Mouse (Mus musculus): Measurements from ENCODE around the gene Myo15b. TPM values are rescaled to one million over a fixed set of nuclear protein-coding genes. Genes with fewer than 3 reads are reported as not detected.

Gene Myo15b
- total RNA-seq, 2 experiments from 2014 or later: 0.11 TPM; not detected in 1

DNA sequence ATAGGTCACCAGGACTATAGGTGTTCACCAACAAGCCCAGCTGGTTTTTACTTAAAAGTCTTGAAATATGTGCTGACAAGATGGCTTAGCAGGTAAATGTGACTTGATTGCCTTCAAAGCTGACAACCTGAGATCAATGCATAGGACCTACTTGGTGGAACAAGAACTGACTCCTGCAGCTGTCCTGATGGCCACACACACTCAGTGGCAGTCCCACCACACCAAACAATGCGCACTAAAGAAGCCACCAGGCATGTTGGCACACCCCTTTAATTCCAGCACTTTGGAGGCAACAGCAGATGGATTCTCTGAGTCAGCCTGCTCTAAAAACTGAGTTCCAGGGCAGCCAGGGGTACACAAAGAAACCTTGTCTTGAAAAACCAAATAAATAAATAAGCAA is 63.8 kb downstream of the Myo15b start:
- no peak for ATAC-seq (replicated peaks; ENCODE audit: low FRiP score, low TSS enrichment, poor library complexity, severe bottlenecking)

DNA sequence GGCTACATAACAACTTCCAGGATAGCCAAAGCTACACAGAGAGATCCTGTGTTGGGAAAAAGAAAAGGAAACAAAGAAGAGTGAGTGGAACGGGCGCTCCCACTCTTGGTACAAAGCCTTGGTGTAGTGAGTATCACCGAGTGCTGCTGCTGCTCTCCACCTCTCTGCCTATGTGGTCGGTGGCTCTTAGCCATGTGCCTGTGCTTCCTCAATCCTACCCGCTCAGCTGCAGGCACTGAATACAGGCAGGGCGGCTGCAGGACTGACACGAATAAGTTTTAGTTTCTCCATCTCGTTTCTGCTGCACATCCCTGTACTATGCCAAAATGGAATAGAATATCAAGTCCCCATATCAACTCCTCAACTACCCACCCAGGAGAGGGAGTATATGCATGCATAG is 70.8 kb downstream of the Myo15b start:
- ATAC-seq (replicated peaks; ENCODE audit: low FRiP score, low TSS enrichment, poor library complexity, severe bottlenecking): no peak

DNA sequence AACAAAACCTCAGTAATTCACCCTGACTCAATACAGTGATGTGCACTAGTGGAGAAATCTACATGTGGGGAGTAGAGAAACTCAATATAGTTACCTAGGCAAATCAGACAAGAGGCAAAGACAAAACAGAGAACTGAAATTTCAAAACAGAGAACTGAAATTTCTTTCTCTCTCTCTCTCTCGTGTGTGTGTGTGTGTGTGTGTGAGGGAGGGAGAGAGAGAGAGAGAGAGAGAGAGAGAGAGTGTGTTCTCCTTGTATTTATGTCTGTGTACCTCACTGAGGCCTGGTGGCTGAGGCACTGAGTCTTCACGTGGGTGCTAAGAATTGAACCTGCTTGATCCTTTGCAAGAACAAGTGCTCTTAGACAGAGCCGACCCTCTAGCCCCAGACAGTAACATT is 71.6 kb downstream of the Myo15b start:
- no peak for ATAC-seq (replicated peaks; ENCODE audit: low FRiP score, low TSS enrichment, poor library complexity, severe bottlenecking)

DNA sequence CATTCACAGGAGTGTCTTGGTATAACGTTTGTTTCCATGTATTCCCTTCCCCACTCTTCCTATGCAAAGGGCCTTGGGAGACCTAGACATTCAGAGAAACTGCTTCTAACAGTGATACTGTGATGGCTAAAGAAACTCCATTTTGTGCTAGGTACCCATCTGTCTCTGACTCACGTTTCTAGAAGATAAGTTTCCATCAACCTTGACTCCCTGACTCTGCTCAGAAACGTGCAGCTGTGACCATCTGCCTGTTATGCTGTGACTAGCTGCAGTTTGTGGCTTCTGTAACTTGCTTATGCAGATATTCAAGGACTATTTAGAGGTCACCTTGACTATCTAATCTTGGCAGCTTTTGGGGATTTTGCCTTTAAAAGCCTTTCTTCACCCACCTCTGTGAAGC is 73.0 kb downstream of the Myo15b start:
- no peak for ATAC-seq (replicated peaks; ENCODE audit: low FRiP score, low TSS enrichment, poor library complexity, severe bottlenecking)

DNA sequence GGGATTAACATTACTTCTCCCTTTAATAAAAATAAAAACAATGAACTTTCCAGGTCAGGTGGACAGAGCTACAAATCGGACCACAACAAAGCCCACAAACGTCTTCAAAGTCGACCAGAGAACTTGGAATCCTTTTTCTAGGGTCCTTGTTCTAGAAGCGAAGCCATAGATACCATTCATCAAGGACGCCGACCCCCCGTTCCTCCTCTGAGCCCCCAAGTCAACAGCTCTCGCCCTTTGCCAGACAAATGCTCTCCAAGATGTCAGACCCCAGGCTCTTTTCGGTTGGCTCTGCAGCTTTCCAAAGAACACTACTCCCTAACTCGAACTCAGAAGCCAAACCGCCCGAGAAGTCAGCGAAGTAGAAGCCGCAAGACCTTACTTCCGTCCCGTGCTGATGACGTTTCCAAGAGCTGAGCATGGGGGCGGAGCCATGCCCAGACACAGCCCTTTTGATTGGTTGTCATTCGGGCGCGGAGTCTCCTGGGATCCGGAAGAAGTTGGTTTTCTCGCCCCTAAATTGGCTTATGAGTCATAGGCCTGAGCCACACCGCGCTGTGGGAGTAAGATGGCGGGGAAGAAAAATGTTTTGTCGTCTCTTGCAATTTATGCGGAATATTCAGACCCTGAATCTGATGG is 75.0 kb downstream of the Myo15b start, which contains the start of the genes Sap30bp and Recql5:
Gene Sap30bp (plus strand): TSS at position 175 of the 639 bp plus-strand sequence.
Gene Recql5 (minus strand): TSS at position 370 of the 639 bp plus-strand sequence.
- ATAC-seq (replicated peaks; ENCODE audit: low FRiP score, low TSS enrichment, poor library complexity, severe bottlenecking): peak; percentile 97

DNA sequence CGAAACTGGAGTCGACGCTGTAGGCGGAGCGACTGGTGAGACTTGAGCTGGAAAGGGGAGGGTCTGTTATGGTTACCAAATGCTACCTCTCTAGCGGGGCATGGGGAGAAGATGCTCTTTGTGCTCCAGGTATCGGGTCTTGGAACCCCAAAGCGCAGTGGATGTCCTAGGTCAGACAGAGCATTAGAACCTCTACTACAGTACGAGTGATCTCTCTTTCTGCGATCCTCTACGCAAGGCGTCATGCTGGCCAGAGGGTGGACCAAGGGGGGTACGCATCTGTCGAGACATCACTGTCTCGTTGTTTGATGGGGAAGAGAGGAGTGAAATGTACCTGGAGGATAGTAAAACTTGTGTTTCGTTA is 75.5 kb downstream of the Myo15b start:
- ATAC-seq (replicated peaks; ENCODE audit: low FRiP score, low TSS enrichment, poor library complexity, severe bottlenecking): peak; percentile 12; the same call in 1 of the 2 replicates

DNA sequence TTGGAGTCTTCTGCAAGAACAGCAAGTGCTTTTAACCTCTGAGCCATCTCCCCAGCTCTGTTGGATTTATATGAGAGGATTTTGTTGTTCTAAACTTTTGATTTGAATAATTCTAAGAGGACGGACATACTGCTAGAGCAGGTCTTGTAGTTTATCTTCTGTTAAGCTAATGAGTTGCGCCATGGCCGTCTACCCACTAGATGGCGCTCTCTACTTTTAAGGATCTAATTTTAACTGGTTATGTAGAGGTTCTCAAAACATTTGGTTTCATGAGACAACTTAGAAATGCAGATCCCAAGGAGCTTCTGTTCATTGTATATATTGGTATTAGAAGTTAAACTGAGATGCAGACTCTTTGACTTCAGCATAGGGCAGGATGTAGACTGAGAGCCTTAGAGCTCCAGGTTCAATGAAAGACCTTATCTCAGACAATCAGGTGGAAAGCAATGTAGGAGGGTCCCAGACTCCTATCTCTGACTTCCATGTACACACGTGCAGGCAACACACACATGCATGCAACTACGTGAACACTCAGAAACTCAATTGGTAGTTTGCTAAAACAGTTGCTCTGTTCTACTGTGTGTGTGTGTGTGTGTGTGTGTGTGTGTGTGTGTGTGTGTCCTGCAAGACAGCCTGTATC is 81.6 kb downstream of the Myo15b start:
- ATAC-seq (replicated peaks; ENCODE audit: low FRiP score, low TSS enrichment, poor library complexity, severe bottlenecking): peak; percentile 51

DNA sequence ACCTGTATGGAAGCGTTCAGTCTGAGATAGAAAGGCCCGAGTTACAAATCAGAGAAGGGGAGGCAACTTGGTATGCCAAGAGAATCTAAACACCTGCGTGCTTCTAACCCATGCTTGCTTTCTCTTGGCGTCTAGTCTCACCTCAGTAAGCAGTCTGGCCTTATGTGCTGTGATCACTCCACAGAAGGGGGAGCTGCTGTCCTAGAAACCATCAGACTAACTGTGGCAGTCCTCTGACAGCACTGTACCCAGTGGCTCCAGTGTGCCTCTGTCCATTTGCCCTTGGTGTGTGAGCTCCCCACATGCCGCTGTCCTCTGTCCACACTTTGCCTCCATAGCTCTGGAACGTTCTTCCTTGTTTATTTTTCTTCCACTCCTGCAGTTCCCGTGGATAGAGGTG is 83.8 kb downstream of the Myo15b start:
- ATAC-seq (replicated peaks; ENCODE audit: low FRiP score, low TSS enrichment, poor library complexity, severe bottlenecking): no peak

Other genes starting within 250 kb of the Myo15b start
- 54.6 and 55.4 TPM in 2 replicates for gene Mif4gd, start 245.4 kb upstream of the Myo15b start, total RNA-seq (2014; fragmentation: Nextera tagmentation)
- 29.3 and 45.4 TPM in 2 replicates for gene Mif4gd, start 245.4 kb upstream of the Myo15b start, total RNA-seq (2017)
- 20.5 and 32.1 TPM in 2 replicates for gene Slc25a19, start 230.1 kb upstream of the Myo15b start, total RNA-seq (2014; fragmentation: Nextera tagmentation)
- gene Slc25a19, start 230.1 kb upstream of the Myo15b start, total RNA-seq (2017): 14.2 and 19.6 TPM in 2 replicates
- gene Grb2, start 149.8 kb upstream of the Myo15b start, total RNA-seq (2014; fragmentation: Nextera tagmentation): 70.1 and 74.4 TPM in 2 replicates
- 40.7 and 73.1 TPM in 2 replicates for gene Grb2, start 149.8 kb upstream of the Myo15b start, total RNA-seq (2017)
- 29.0 and 44.6 TPM in 2 replicates for gene Tmem94, start 93.0 kb upstream of the Myo15b start, total RNA-seq (2014; fragmentation: Nextera tagmentation)
- gene Tmem94, start 93.0 kb upstream of the Myo15b start, total RNA-seq (2017): 15.1 and 31.5 TPM in 2 replicates
- gene Caskin2, start 44.8 kb upstream of the Myo15b start, total RNA-seq (2014; fragmentation: Nextera tagmentation): 9.5 and 9.8 TPM in 2 replicates
- gene Caskin2, start 44.8 kb upstream of the Myo15b start, total RNA-seq (2017): 1.4 and 3.7 TPM in 2 replicates
- 20.4 and 32.6 TPM in 2 replicates for gene Tsen54, start 43.7 kb upstream of the Myo15b start, total RNA-seq (2014; fragmentation: Nextera tagmentation)
- gene Tsen54, start 43.7 kb upstream of the Myo15b start, total RNA-seq (2017): 16.8 and 17.1 TPM in 2 replicates
- 8.9 and 12.7 TPM in 2 replicates for gene Llgl2, start 34.4 kb upstream of the Myo15b start, total RNA-seq (2014; fragmentation: Nextera tagmentation)
- gene Llgl2, start 34.4 kb upstream of the Myo15b start, total RNA-seq (2017): 4.0 and 8.0 TPM in 2 replicates
- 40.3 and 83.8 TPM in 2 replicates for gene Smim5, start 41.6 kb downstream of the Myo15b start, total RNA-seq (2014; fragmentation: Nextera tagmentation)
- 24.6 and 29.4 TPM in 2 replicates for gene Smim5, start 41.6 kb downstream of the Myo15b start, total RNA-seq (2017)
- gene Smim6, start 53.6 kb downstream of the Myo15b start, total RNA-seq (2014; fragmentation: Nextera tagmentation): 2.0 and 5.2 TPM in 2 replicates
- not detected in 2 replicates for gene Smim6, start 53.6 kb downstream of the Myo15b start, total RNA-seq (2017)
- gene Sap30bp, start 74.9 kb downstream of the Myo15b start, total RNA-seq (2014; fragmentation: Nextera tagmentation): 20.8 and 33.2 TPM in 2 replicates
- gene Sap30bp, start 74.9 kb downstream of the Myo15b start, total RNA-seq (2017): 251 and 314 TPM in 2 replicates
- gene Recql5, start 75.1 kb downstream of the Myo15b start, total RNA-seq (2014; fragmentation: Nextera tagmentation): 19.7 and 22.7 TPM in 2 replicates
- gene Recql5, start 75.1 kb downstream of the Myo15b start, total RNA-seq (2017): 17.0 and 21.0 TPM in 2 replicates
- 0.07 and 0.37 TPM in 2 replicates for gene Itgb4, start 116.3 kb downstream of the Myo15b start, total RNA-seq (2014; fragmentation: Nextera tagmentation)
- gene Itgb4, start 116.3 kb downstream of the Myo15b start, total RNA-seq (2017): 0.65 TPM in 1 of 2 replicates, not detected in the other
- 31.7 and 35.1 TPM in 2 replicates for gene Galk1, start 154.3 kb downstream of the Myo15b start, total RNA-seq (2014; fragmentation: Nextera tagmentation)
- gene Galk1, start 154.3 kb downstream of the Myo15b start, total RNA-seq (2017): 29.7 and 39.5 TPM in 2 replicates
- gene H3f3b, start 169.6 kb downstream of the Myo15b start, total RNA-seq (2014; fragmentation: Nextera tagmentation): 594 and 607 TPM in 2 replicates
- gene H3f3b, start 169.6 kb downstream of the Myo15b start, total RNA-seq (2017): 709 and 905 TPM in 2 replicates
- gene Unk, start 171.9 kb downstream of the Myo15b start, total RNA-seq (2014; fragmentation: Nextera tagmentation): 27.0 and 53.0 TPM in 2 replicates
- 11.0 and 12.0 TPM in 2 replicates for gene Unk, start 171.9 kb downstream of the Myo15b start, total RNA-seq (2017)
- 47.1 and 58.7 TPM in 2 replicates for gene Unc13d, start 219.6 kb downstream of the Myo15b start, total RNA-seq (2014; fragmentation: Nextera tagmentation)
- 24.8 and 36.3 TPM in 2 replicates for gene Unc13d, start 219.6 kb downstream of the Myo15b start, total RNA-seq (2017)
- 57.6 and 94.8 TPM in 2 replicates for gene Wbp2, start 228.6 kb downstream of the Myo15b start, total RNA-seq (2014; fragmentation: Nextera tagmentation)
- 21.2 and 23.9 TPM in 2 replicates for gene Wbp2, start 228.6 kb downstream of the Myo15b start, total RNA-seq (2017)

All from megakaryocyte-erythroid progenitor cell, adult 5-6 weeks (primary cell).